Mouse (Mus musculus) ovary, postnatal 10 days (tissue): ENCODE measurements around the gene Tent2.

Source experiments
- DNase-seq: peaks from one replicate; pipeline ENCODE4 v3.0.0; 2022; ENCODE audit warnings: low spot score

The Tent2 gene

GRCm38 (mm10) chr13:93141184-93141583 is 51.0 kb downstream of the Tent2 start:
- DNase-seq = no peak

GRCm38 (mm10) chr13:93138059-93138458 is 54.1 kb downstream of the Tent2 start:
- no peak for DNase-seq

- no peak for DNase-seq
These were observed 55.1 kb downstream of the Tent2 start for GRCm38 (mm10) chr13:93137098-93137497.

GRCm38 (mm10) chr13:93136251-93136650 is 55.9 kb downstream of the Tent2 start:
- DNase-seq = no peak

GRCm38 (mm10) chr13:93135501-93135900 is 56.7 kb downstream of the Tent2 start:
- no peak for DNase-seq

- DNase-seq = no peak
These were observed 61.5 kb downstream of the Tent2 start for GRCm38 (mm10) chr13:93130674-93131073.

- no peak for DNase-seq
These were observed 63.2 kb downstream of the Tent2 start for GRCm38 (mm10) chr13:93128961-93129360.

GRCm38 (mm10) chr13:93128111-93128860 is 63.9 kb downstream of the Tent2 start:
- no peak for DNase-seq

- no peak for DNase-seq
These were observed 69.9 kb downstream of the Tent2 start for GRCm38 (mm10) chr13:93122321-93122720.

- DNase-seq = no peak
These were observed 74.9 kb downstream of the Tent2 start for GRCm38 (mm10) chr13:93117241-93117640.

- no peak for DNase-seq
These were observed 89.7 kb downstream of the Tent2 start for GRCm38 (mm10) chr13:93102340-93103090.

- DNase-seq = no peak
These were observed 93.6 kb downstream of the Tent2 start for GRCm38 (mm10) chr13:93098596-93098995.

- DNase-seq = no peak
These were observed 95.5 kb downstream of the Tent2 start for GRCm38 (mm10) chr13:93096643-93097042.
